Mouse (Mus musculus) adrenal gland, postnatal 36 days (tissue): ENCODE results near the gene Vmn1r27. TPM values are rescaled to one million over a fixed set of nuclear protein-coding genes. Genes with fewer than 3 reads are reported as not detected.

Experiments used
- DNase-seq, 2 experiments: peaks; one replicate each; pipeline ENCODE4 v3.0.0; 2021; ENCODE audit warnings: mixed read lengths in 1 of 2
- long read RNA-seq, 2 experiments: library from polyadenylated mRNA; stranded (forward); transcript quantifications; one replicate each; pipeline ENCODE4 v2.0.0; 2021; ENCODE audit warnings: borderline sequencing depth in 2 of 2
- total RNA-seq, 2 experiments: library from RNA; stranded (reverse); gene quantifications; 2 replicates each; pipeline ENCODE4 v1.2.3; 2021

Gene Vmn1r27
- total RNA-seq = not detected
- long read RNA-seq, experiment 1 = 0 reads
- long read RNA-seq, experiment 2 = 0 reads

- no peak for DNase-seq
Observed at GRCm38 (mm10) chr6:58218721-58219120, at the start of gene Vmn1r27. Gene Vmn1r27 (minus strand): TSS chr6:58218821.

- DNase-seq = no peak
Observed at GRCm38 (mm10) chr6:58261737-58262136, 43.1 kb upstream of the Vmn1r27 start, which contains the start of gene Vmn1r28. Gene Vmn1r28 (plus strand): TSS chr6:58262037.

GRCm38 (mm10) chr6:58216119-58216518, 2.5 kb downstream of the Vmn1r27 start:
- no peak for DNase-seq

Other genes starting within 250 kb of the Vmn1r27 start
- not detected for gene Vmn1r25, start 238.0 kb downstream of the Vmn1r27 start, total RNA-seq
- not detected for gene Vmn1r26, start 203.7 kb downstream of the Vmn1r27 start, total RNA-seq
- gene Vmn1r28, start 43.2 kb upstream of the Vmn1r27 start, total RNA-seq = not detected
- not detected for gene Vmn1r29, start 82.7 kb upstream of the Vmn1r27 start, total RNA-seq
- gene Vmn1r30, start 224.6 kb upstream of the Vmn1r27 start, total RNA-seq = not detected